Mouse (Mus musculus) retina, postnatal 7 days (tissue): ENCODE measurements around the gene Lsm3.
"Not testable (repeated sequence)": the region's sequence is repeated elsewhere in the genome, so short reads cannot be mapped to it uniquely, and the experiment has no call there.

Experiments
- DNase-seq: peaks from one replicate; pipeline ENCODE4 v3.0.0-alpha.2; 2012; ENCODE audit warnings: low read depth, low spot score

The Lsm3 gene

GRCm38 (mm10) chr6:91515545-91516449 lies at the start of gene Lsm3, which contains the start of gene Xpc:
Gene Lsm3 (plus strand): TSS chr6:91515928.
Gene Xpc (minus strand): TSS chr6:91515888.
- peak; percentile 97 for DNase-seq

GRCm38 (mm10) chr6:91467106-91467505 lies 48.6 kb upstream of the Lsm3 start:
- DNase-seq: no peak

GRCm38 (mm10) chr6:91470712-91471111 lies 45.0 kb upstream of the Lsm3 start:
- no peak for DNase-seq

- DNase-seq: not testable (repeated sequence)
Measured at GRCm38 (mm10) chr6:91471427-91471826, 44.3 kb upstream of the Lsm3 start.

GRCm38 (mm10) chr6:91472319-91472718 lies 43.4 kb upstream of the Lsm3 start:
- DNase-seq: no peak

GRCm38 (mm10) chr6:91472868-91473804 lies 42.6 kb upstream of the Lsm3 start, which contains the start of the genes Chchd4 and Tmem43:
Gene Chchd4 (minus strand): TSS chr6:91473546.
Gene Tmem43 (plus strand): TSS chr6:91473703.
- DNase-seq: peak; percentile 99

GRCm38 (mm10) chr6:91473805-91474440 lies 41.8 kb upstream of the Lsm3 start:
- DNase-seq: no peak

GRCm38 (mm10) chr6:91474441-91475190 lies 41.1 kb upstream of the Lsm3 start:
- DNase-seq: no peak

- no peak for DNase-seq
Measured at GRCm38 (mm10) chr6:91476541-91476940, 39.2 kb upstream of the Lsm3 start.

- no peak for DNase-seq
Measured at GRCm38 (mm10) chr6:91483371-91483770, 32.4 kb upstream of the Lsm3 start.

GRCm38 (mm10) chr6:91486736-91487453 lies 28.8 kb upstream of the Lsm3 start:
- DNase-seq: no peak

- no peak for DNase-seq
Measured at GRCm38 (mm10) chr6:91488496-91489212, 27.1 kb upstream of the Lsm3 start.

GRCm38 (mm10) chr6:91489872-91490271 lies 25.9 kb upstream of the Lsm3 start:
- DNase-seq: no peak

GRCm38 (mm10) chr6:91491004-91491403 lies 24.7 kb upstream of the Lsm3 start:
- DNase-seq: no peak

- no peak for DNase-seq
Measured at GRCm38 (mm10) chr6:91493053-91493452, 22.7 kb upstream of the Lsm3 start.

GRCm38 (mm10) chr6:91494526-91494925 lies 21.2 kb upstream of the Lsm3 start:
- no peak for DNase-seq

- no peak for DNase-seq
Measured at GRCm38 (mm10) chr6:91503302-91503701, 12.4 kb upstream of the Lsm3 start.

GRCm38 (mm10) chr6:91506036-91506435 lies 9.7 kb upstream of the Lsm3 start:
- DNase-seq: no peak

GRCm38 (mm10) chr6:91508041-91508440 lies 7.7 kb upstream of the Lsm3 start:
- DNase-seq: no peak
